Mouse (Mus musculus): Measurements from ENCODE around the gene Pik3r6. TPM values are rescaled to one million over a fixed set of nuclear protein-coding genes. Genes with fewer than 3 reads are reported as not detected.

The Pik3r6 gene
- polyA plus RNA-seq, 1 experiment: 7.0 TPM

DNA sequence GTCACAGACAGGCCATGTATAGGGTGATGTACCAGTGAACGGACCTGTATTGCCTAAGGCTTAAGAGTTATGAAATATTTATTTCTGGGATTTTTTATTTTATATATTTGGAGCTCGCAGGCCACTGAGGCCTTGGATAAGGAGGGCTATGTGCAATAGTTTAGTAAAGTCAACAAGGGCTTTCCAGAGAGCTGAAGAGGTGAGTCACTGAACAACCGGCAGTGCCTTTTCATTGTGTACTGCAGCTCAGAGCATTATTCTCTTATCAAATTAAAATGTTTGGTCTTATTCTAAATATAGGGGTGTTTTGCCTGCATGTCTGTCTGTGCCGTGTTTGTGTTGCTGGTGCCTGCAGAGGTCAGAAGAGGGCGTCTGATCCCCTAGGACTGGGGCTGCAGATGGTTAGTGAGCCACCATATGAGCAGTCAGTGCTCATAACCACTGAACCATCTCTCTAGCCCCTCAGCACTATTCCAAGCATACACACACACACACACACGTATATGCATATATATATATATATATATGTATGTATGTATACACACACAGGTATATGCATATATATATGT lies 14.5 kb upstream of the Pik3r6 start:
- no peak for DNase-seq (ENCODE audit: low read depth)

DNA sequence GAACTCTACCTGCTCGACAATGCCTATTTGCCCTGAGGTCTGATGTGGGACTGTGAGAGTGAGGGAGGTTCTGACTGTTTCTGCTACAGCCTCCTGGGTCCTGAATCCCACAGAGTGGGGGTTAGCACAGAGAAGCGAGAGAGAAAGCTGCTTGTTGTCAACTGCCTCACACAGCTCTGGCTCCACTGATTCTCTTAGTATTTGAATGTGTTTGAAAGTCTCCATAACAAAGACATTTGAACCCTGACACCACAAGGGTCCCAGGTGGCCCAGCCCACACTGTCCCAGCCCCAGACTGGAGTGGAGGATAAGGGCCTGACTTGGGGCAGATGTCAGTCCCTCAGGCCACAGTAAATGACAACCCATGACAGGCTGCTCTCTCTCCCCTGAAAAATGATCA lies 13.6 kb upstream of the Pik3r6 start:
- DNase-seq (ENCODE audit: low read depth): no peak

DNA sequence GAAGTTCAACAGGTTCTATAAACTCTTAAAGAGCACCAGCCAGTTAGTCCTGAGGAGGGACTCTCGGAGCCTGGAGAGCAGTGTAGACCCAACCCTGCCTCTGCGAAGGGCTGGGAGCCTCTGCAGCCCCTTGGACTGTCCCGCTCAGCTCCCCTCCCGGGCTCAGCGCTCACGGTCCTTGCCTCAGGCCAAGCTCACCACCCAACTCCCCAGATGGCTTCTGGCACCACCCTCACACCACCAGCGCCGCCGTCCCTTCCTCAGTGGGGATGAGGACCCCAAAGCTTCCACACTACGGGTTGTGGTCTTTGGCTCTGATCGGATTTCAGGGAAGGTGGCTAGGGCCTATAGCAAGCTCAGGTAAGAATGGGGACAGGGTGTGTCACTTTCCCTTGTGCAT lies 10.2 kb upstream of the Pik3r6 start:
- no peak for DNase-seq (ENCODE audit: low read depth)

DNA sequence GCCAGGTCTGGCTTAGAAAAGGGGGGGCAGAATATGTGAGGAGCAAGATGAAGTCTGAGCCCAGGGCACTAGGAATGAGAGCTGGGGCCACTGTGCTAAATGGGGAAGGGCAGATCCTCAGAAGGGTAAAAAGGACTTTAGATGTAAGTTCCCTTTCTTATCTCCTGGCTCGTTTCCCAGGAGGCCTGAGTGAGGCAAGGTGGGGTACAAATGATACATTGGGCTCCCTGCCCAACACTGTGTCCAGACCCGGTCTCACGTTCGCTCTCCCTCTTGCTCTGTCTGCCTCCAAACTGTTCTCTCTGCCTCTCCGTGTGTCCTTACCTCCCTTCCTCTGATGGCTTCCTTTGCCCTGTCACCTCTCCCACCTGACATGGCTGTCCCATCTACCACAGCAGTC lies 9.1 kb upstream of the Pik3r6 start:
- DNase-seq (ENCODE audit: low read depth): no peak

DNA sequence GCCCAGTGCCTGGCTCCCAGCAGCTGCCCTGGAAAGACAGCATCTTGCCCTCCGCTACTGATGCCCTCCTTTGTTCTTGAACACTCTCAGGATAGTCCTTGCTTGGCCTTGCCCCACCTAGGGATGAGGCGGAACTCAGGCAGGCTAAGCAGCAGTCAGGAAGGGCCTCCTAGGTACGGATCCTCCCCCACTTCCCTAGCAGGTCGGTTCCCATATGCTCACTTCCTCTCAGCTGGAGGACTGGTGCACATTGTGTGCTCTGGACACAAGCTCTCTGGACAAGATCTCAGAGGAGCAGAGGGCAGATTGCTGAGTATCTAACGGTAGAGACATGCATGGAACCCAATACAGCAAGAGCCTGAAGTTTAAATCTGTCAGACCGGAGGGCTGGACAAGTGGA lies 5.7 kb upstream of the Pik3r6 start:
- DNase-seq (ENCODE audit: low read depth): no peak

DNA sequence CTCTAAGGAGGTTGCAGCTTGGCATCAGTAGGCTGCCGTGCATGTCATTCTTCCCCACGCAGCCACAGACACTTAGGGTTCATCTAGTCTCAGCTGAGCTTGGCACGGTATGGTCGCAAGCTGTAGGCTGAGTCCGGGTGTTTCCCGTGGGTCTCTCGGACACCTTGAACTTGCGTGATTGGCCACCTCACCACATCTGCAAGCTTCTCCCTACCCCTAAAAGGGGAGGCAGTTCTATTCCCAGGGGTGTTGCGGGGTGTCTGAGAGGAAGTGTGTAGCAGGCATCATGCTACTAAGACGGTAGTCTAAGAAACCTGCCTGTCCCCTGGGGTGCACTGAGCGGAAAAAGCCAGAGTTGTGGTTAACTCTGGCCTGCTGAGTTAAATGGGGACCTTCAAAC lies 4.3 kb upstream of the Pik3r6 start:
- DNase-seq (ENCODE audit: low read depth): no peak

DNA sequence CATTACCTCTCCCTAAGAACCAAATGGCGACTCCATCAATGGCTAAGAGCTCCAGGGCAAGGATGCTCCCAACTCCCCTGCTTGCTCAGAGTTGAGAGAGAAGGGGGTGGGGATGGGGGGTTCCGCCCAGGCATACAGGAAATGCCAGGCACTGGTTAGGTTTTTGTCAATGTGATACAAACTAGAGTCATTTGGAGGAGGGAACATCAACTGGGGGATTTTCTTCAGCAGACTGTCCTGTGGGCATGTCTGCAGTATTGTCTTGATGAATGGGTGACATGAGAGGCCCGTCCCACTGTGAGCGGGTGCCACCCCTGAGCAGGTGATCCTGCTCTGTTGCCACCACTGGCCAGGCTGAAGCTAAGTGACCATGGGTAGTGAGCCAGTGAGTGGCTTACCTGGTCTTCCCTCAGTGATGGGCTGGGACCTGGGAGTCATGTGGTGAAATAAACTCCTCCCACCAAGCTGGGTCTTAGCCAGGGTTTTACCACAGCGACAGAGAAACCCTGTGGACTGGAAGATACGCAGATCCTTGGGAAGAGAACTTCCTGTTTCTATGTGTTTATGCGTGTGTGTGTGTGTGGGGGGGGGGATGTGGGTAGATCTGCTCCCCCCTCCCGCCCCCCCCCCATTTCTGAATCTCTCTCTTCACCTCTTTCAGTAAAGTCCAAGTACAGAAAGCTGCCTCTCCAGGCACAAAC lies 3.7 kb upstream of the Pik3r6 start:
- DNase-seq (ENCODE audit: low read depth): no peak

DNA sequence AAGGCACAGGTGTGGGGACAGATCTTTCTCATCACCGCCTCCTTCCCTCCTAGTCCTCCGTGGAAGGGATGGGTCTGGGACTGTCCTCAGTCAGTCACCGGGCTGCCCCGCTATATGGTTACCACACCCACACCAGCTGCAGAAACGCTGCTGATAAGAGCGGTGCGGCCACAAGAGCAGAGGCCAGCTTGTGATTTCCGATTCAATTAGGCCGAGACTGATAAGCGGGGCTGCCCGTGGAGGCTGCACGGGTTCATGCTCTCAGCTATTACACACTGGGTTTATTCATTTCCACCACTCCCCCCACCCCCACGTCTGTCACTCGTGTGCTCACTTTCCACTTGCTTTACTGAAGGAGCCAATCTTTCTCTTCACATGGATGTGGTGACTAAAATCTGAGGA lies 1.9 kb upstream of the Pik3r6 start:
- no peak for DNase-seq (ENCODE audit: low read depth)

DNA sequence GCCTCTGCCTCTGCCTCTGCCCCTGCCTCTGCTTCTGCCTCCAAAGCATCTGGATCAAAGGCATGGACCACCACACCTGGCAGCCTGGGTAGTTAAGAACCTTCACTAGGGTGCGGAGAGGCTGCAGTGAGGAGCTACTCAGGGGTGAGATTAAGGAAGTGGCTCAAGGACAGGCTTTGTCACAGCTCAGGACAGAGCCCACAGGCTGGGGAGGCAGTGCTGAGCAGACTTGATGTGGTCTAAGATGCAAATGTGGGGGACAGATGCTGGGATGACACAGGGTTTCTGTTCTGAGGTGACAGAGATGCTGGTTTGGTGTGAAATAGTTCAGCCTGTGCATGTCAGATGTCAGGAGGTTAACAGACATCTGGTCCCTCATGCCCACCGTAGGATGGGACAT lies 411 bp upstream of the Pik3r6 start:
- no peak for DNase-seq (ENCODE audit: low read depth)

DNA sequence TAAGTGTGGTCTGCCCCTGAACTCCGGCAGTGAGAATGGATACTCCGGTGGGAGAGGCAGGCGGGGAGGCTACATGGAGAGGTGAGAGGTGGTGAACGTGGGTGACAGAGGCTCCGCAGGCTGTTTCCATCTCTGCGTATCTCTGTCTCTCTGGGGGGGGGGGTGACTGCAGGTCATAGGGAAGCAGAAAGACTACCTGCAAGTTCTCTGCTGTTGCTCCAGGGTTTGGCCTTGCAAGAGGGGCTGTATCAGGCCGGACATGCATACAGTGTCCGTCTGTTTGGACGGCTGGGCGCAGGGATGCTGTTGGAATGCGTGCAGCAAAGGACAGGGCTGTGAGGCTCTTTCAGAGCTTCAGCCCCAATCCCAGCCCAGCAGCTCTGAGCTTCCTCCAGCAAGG lies 2.1 kb downstream of the Pik3r6 start:
- no peak for DNase-seq (ENCODE audit: low read depth)

DNA sequence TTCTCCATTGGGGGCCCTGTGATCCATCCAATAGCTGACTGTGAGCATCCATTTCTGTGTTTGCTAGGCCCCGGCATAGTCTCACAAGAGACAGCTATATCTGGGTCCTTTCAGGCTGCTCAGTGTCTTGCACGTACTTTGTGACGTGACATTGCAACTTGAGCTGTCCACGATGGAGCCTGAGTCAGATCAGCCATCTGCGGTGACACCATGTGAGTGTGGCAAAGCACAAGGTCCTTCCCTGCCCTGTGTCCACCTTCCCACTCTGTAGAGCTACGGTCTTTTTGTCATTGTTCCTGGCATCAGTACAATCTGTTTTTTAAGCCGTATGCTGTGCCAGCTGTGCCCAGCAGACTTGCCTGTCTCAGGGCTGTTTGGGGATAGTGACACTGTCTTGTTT lies 4.4 kb downstream of the Pik3r6 start:
- DNase-seq (ENCODE audit: low read depth): no peak

DNA sequence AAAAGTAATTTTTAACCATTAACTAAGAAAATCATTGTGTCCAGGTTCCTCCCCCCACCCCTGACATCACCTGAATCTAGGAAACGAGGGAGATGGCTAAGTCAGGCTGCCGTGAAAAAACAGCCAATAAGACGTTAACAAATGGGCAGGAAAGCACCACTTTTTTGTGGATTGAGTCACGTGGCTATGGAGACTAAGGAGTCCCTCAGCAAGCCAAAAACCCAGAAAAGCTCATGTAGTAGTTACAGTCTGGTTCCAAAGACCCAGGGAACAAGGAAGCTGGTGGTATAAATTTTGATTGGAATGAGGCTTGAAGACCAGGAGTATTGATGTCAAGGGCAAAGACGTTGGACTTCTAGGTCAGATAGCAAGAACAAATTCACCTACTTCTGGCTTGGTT lies 5.8 kb downstream of the Pik3r6 start:
- no peak for DNase-seq (ENCODE audit: low read depth)

DNA sequence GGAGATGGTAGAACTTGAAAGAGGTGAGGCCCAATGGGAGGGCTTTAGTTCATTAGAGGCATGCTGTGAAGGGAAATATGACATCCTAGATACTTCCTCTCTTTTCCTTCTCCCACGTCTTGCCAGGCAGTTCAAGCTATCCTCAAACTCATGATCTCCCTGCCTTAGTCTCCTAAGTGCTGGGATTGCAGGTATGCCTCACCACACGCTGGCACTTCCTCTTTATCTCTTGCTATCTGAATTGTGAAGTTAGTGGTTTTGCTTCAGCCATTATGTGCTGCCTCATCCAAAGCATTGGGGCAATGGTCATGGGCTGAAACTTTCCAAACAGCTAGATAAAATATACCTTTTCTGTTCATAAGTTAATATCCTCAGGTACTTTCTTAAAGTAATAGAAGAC lies 6.4 kb downstream of the Pik3r6 start:
- no peak for DNase-seq (ENCODE audit: low read depth)

DNA sequence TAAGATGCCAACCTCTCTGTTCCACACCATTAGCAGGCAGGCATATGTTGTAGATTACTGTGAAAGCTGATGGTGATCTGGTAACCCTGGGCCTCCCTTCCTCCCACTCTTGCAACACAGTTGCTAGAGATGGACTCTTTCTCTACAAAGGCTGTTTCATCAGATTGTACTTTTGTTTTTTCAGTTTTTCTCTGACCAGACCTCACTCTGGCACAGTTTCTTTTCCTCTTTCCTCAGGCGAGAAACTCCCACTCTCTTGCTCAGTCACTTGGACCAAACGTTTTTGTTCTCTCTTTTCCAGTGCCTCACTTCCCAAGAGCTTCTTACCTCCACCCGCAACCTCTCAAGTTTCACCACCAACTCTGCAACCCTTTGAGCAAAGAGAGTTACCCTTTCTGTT lies 11.2 kb downstream of the Pik3r6 start:
- no peak for DNase-seq (ENCODE audit: low read depth)

DNA sequence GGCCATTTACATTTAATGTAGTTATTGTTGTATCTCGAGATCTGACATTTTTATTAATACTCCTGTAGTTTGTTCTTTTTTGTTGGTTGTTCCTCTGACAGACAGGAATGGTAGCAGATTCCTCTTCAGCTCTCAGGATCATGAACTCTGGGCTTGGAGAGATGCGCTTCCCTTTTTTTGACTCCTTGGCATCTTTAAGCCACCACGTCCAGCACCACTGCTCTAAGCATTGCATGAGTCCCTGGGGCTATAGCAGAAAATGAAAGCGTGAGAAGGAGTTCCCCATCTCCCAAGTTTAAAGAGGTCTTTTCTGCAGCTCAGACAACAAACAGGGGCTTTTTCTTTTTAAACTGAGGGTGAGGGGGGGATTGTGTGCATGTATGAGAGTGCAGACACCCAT lies 16.5 kb downstream of the Pik3r6 start:
- no peak for DNase-seq (ENCODE audit: low read depth)

DNA sequence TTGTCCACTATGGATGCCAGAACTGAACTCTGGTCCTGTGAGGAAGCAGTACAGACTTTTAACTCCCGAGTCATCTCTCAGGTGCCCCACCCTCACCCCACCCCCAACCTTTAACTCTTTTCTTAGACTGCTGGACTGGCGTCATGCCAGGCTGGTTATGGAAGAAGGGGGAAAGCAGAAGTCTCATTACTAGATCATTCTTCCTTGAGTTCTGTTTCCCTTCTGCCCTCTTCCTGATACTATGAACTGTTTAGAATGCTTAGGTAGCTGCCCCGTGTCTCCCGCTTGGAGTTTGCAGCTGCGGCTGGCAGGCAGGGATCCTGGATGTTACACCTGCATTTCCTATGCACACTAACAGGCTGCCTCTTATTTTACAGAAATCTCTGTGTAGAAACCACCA lies 17.0 kb downstream of the Pik3r6 start:
- DNase-seq (ENCODE audit: low read depth): no peak

DNA sequence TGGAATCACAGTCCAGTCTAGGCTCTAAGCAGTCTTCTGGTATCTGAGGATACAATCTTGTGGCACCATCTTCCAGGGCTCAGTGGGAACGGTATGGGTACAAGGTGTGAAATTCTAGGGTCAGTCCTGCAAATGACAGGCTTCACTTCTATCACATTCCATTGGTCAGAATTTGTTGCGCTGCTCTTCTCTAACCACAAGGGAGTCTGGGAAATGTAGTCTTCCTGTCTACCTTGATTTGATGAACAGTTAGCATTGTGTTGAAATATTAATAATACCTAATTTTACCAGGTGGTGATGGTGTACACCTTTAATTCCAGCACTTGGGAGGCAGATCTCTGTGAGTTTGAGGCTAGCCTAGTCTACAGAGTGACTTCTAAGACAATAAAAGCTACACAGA lies 17.6 kb downstream of the Pik3r6 start:
- DNase-seq (ENCODE audit: low read depth): no peak

DNA sequence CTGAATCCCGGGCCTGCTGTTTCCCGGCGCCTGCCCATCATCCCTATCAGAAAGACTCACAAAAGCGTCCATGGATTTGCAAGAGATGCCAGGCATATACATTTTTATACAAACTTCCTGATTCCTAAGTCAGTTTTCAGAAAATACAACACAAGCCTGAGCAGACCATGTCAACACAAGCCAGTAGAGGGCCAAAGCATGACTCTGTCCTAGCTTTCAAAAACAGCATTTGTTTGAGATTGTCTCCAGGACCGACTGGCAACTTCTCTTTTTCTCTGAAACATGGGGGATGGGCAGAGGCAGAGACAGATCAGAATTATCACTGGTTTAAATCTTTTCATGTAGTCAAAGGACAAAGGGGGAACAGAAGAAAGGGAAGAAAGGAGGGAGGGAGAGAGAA lies 18.5 kb downstream of the Pik3r6 start:
- no peak for DNase-seq (ENCODE audit: low read depth)

DNA sequence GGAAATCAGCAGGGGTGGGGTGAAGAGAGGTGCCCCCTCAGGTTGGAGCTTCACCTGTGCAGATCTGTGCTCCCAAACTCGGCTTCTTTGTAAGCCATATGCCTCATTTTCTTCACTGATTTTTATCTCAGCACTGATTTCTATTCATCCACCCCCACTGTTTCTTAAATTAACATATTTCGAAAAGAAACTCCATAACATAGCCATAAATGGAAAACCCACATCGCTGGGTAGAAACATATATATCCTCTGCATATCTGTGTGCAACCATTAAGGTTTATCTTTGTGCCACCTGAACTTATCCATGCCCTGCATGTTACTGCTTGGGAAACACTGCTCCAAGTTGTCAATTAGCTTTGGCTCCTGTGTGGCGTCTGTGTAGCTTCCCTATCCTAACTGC lies 23.6 kb downstream of the Pik3r6 start:
- DNase-seq (ENCODE audit: low read depth): no peak

DNA sequence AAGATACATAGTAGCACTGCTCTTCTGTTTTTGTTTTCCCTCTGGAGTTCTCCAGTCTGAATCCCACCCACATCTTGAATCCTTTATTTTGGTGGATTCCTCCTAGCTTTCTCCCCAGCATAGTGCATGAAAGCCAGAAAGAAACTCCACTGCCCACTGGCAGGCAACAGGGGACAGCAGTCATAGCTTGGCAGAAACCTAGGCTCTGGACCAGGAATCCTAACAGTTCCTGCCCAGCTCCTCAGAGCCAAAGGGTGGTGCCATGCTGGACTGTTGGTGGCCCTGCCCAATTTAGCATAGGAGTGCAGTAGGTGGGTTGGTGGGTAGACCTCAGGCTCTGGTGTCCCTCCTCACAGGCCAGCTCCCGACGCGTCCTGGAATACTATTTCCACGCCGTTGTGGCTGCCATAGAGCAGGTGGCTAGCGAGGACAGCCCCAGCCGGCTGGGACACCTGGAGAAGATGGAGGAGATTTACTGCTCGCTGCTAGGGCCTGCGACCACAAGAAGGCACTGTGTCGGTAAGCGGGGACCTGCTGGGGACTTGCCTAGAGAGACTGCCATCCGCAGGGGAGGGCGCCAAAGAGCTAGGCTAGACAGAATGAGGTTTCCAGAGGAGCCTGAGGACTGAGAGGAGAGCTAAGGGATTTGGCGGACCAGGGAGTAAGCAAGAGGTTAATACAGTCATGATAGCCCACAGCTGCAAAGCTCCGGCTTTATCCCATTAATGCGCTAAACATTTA lies 28.4 kb downstream of the Pik3r6 start:
- DNase-seq (ENCODE audit: low read depth): no peak

DNA sequence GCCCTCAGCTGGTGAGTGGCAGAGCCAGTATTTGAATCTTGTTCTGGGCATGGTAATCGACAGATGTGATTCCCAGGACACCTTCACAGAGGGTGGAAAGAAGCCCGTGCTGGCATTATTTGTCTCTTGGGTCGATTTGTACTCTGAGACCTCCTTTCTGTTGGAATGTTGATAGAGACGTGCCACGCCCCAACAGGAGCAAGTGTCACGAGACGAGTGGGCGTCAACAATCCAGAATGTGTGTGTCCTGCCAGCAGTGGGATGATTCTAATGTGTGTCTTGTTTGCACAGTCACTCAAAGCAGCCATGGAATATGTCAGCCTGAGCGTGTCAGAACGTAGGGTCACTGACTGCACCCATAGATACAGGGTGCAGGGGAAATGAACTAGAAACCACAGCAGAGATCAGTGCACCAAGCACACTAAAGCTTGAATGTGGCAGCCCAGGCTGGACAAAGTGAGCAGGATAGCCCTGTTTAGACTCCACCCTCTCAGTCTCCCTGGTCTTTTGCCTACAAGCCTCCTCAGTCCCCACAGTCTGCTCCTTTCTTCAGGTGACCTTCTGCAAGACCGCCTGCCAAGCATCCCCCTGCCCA lies 29.2 kb downstream of the Pik3r6 start:
- no peak for DNase-seq (ENCODE audit: low read depth)

DNA sequence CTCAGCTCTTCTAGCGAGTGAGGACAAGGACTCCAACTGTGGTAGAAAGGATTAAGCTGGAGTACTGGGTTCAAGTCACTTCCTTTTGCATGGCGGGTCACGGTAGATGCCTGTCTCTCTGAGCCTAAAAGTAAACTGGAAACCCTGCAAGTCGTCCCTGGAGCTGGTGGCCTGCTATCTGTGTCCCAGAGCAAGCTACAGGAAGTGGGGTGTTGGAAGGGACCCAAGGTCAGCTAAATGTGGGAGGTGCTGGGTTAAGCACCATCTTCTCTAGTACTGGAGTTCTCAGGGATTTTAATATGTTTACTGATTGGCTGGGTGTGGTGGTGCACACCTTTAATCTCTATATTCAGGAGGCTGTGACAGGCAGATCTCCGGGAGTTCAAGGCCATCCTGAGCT lies 30.0 kb downstream of the Pik3r6 start:
- no peak for DNase-seq (ENCODE audit: low read depth)

DNA sequence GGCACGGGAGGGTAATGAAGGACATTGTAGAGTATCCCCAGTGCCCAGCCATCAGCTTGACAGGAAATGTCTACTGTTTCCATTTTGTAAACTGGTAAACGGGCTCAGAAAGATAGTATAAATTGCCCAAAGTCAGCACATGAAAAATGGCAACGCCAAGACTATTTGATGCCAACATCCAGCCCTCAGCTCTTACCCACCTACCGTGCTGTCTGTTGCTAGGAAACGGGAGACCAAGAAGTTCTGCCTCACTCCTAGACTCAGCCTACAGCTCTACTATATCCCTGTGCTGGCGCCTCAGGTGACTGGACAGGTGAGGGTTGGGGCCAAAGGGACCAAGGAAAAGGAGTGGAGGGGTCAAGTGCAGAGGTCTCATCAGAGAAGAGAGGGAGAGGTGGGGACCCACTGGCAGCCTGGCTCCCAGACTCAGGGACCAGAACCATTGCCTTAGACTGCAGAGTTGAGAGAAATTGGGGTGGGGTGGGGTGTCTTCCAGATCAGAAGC lies 31.2 kb downstream of the Pik3r6 start:
- no peak for DNase-seq (ENCODE audit: low read depth)

Measured in gonadal fat pad, adult 2 months (tissue).